Mouse (Mus musculus) ovary, postnatal 10 days (tissue): ENCODE measurements around the gene Vpreb2.
"Not testable (repeated sequence)": the region's sequence is repeated elsewhere in the genome, so short reads cannot be mapped to it uniquely, and the experiment has no call there.

Experiments used
- DNase-seq: peaks from one replicate; pipeline ENCODE4 v3.0.0; 2022; ENCODE audit warnings: low spot score

Gene Vpreb2

GRCm38 (mm10) chr16:17980128-17980527 lies at the start of gene Vpreb2:
Gene Vpreb2 (plus strand): TSS chr16:17980428.
- DNase-seq, result no peak

GRCm38 (mm10) chr16:17931906-17932460 lies 48.2 kb upstream of the Vpreb2 start:
- DNase-seq, result no peak

GRCm38 (mm10) chr16:17933594-17934444 lies 46.4 kb upstream of the Vpreb2 start:
- DNase-seq, result no peak

- DNase-seq, result no peak
Observed at GRCm38 (mm10) chr16:17934445-17934910, 45.8 kb upstream of the Vpreb2 start.

GRCm38 (mm10) chr16:17936776-17937175 lies 43.5 kb upstream of the Vpreb2 start:
- no peak for DNase-seq

- no peak for DNase-seq
Observed at GRCm38 (mm10) chr16:17938187-17938586, 42.0 kb upstream of the Vpreb2 start.

GRCm38 (mm10) chr16:17938821-17939220 lies 41.4 kb upstream of the Vpreb2 start:
- DNase-seq, result no peak

- DNase-seq, result no peak
Observed at GRCm38 (mm10) chr16:17939255-17939751, 40.9 kb upstream of the Vpreb2 start.

- DNase-seq, result no peak
Observed at GRCm38 (mm10) chr16:17943466-17943865, 36.8 kb upstream of the Vpreb2 start.

GRCm38 (mm10) chr16:17945081-17945831 lies 35.0 kb upstream of the Vpreb2 start:
- DNase-seq, result no peak

- DNase-seq, result no peak
Observed at GRCm38 (mm10) chr16:17949421-17949877, 30.8 kb upstream of the Vpreb2 start.

GRCm38 (mm10) chr16:17950068-17950467 lies 30.2 kb upstream of the Vpreb2 start:
- DNase-seq, result no peak

- no peak for DNase-seq
Observed at GRCm38 (mm10) chr16:17951618-17952017, 28.6 kb upstream of the Vpreb2 start.

GRCm38 (mm10) chr16:17956052-17956638 lies 24.1 kb upstream of the Vpreb2 start:
- DNase-seq, result not testable (repeated sequence)

GRCm38 (mm10) chr16:17962091-17962490 lies 18.1 kb upstream of the Vpreb2 start:
- no peak for DNase-seq

- no peak for DNase-seq
Observed at GRCm38 (mm10) chr16:17971853-17972252, 8.4 kb upstream of the Vpreb2 start.

GRCm38 (mm10) chr16:17977840-17978239 lies 2.4 kb upstream of the Vpreb2 start:
- DNase-seq, result not testable (repeated sequence)

- no peak for DNase-seq
Observed at GRCm38 (mm10) chr16:17983201-17983600, 3.0 kb downstream of the Vpreb2 start.

- DNase-seq, result no peak
Observed at GRCm38 (mm10) chr16:17984231-17984630, 4.0 kb downstream of the Vpreb2 start.

- DNase-seq, result no peak
Observed at GRCm38 (mm10) chr16:17985078-17985477, 4.8 kb downstream of the Vpreb2 start.

- no peak for DNase-seq
Observed at GRCm38 (mm10) chr16:17986456-17987132, 6.4 kb downstream of the Vpreb2 start.
